ENCODE assay signal across 8 mouse cellular contexts in genomic region chr7:30563906-30564280, GRCm38 (mm10). TPM values are rescaled to one million over a fixed set of nuclear protein-coding genes. Genes with fewer than 3 reads are reported as not detected.
DNase-seq lines count a peak whose midpoint lies in the region; ATAC-seq and TF ChIP-seq lines count a peak whose summit lies in the region.

No protein-coding gene starts in this region.

- H3K27ac ChIP-seq in heart, embryonic 14.5 days (replicated peaks in 1 of 2; ENCODE audit: control insufficient read depth in 1 of 2, insufficient read depth in 1 of 2, low read depth in 2 of 2, low read length in 2 of 2), result peak overlapping the region; percentile 22 to 98; a peak in 2 of 4 replicates
- peak overlapping the region; percentile 94 for H3K27ac ChIP-seq in hindbrain, embryonic 12.5 days
- H3K27ac ChIP-seq in midbrain, embryonic 13.5 days, result peak overlapping the region; percentile 91; the same call in 1 of the 2 replicates

- H3K27me3 ChIP-seq in heart, embryonic 14.5 days (ENCODE audit: control insufficient read depth, insufficient read depth, low read length), result no peaks in the 10 kb centered on the region
- no peaks in the 10 kb centered on the region for H3K27me3 ChIP-seq in G1E (ENCODE audit: insufficient read depth, low read length)
- no peaks in the 10 kb centered on the region for H3K27me3 ChIP-seq in hindbrain, embryonic 12.5 days
- H3K27me3 ChIP-seq in midbrain, embryonic 13.5 days, result no peaks in the 10 kb centered on the region

- H3K36me3 ChIP-seq in heart, embryonic 14.5 days (ENCODE audit: control insufficient read depth, insufficient read depth, low read length), result peaks cover 48% of the 10 kb centered on the region
- H3K36me3 ChIP-seq in G1E (replicated peaks), result peaks cover 63% of the 10 kb centered on the region
- peaks cover 41% of the 10 kb centered on the region for H3K36me3 ChIP-seq in hindbrain, embryonic 12.5 days
- H3K36me3 ChIP-seq in midbrain, embryonic 13.5 days, result peaks cover 37% of the 10 kb centered on the region

- no peaks in the 10 kb centered on the region for H3K9me3 ChIP-seq in heart, embryonic 14.5 days (ENCODE audit: control insufficient read depth, low read length)
- no peaks in the 10 kb centered on the region for H3K9me3 ChIP-seq in G1E (replicated peaks)
- no peaks in the 10 kb centered on the region for H3K9me3 ChIP-seq in hindbrain, embryonic 12.5 days (replicated peaks)
- H3K9me3 ChIP-seq in midbrain, embryonic 13.5 days, result no peaks in the 10 kb centered on the region

- 24% methylated on average over 6 of the region's 6 CpGs for WGBS in heart, embryonic 14.5 days
- WGBS in hindbrain, embryonic 12.5 days, result 27% methylated on average over 6 of the region's 6 CpGs
- 26% methylated on average over 6 of the region's 6 CpGs for WGBS in midbrain, embryonic 13.5 days

- peaks cover 3 to 6% of the 10 kb centered on the region in 2 experiments; a peak in 3 of 4 replicates for H3K4me1 ChIP-seq in heart, embryonic 14.5 days (ENCODE audit: control insufficient read depth in 2 of 2, insufficient read depth in 2 of 2, low read length in 2 of 2)
- H3K4me1 ChIP-seq in G1E (ENCODE audit: insufficient read depth, low read depth, low read length), result peaks cover 52% of the 10 kb centered on the region
- peaks cover 14% of the 10 kb centered on the region for H3K4me1 ChIP-seq in hindbrain, embryonic 12.5 days
- peaks cover 23% of the 10 kb centered on the region for H3K4me1 ChIP-seq in midbrain, embryonic 13.5 days (replicated peaks)

- peak overlapping the region; percentile 79 to 80 for H3K4me3 ChIP-seq in heart, embryonic 14.5 days (ENCODE audit: control insufficient read depth in 1 of 2, insufficient read depth in 1 of 2, low read depth in 1 of 2, low read length in 2 of 2)
- peak overlapping the region; percentile 83 for H3K4me3 ChIP-seq in G1E (ENCODE audit: low read depth, low read length)
- peak overlapping the region; percentile 76 for H3K4me3 ChIP-seq in hindbrain, embryonic 12.5 days
- H3K4me3 ChIP-seq in midbrain, embryonic 13.5 days (replicated peaks), result peak overlapping the region; percentile 83

- ATAC-seq in heart, embryonic 14.5 days (ENCODE audit: insufficient number of reproducible peaks, insufficient read depth, low FRiP score, low read depth), result no peak
- no peak for ATAC-seq in G1E (ENCODE audit: extremely low read depth, insufficient number of reproducible peaks, low FRiP score, poor library complexity, severe bottlenecking)
- no peak for ATAC-seq in hindbrain, embryonic 12.5 days (ENCODE audit: low FRiP score)
- no peak; the same call in 1 of the 2 replicates for ATAC-seq in midbrain, embryonic 13.5 days

- TF ChIP-seq CTCF in G1E (IDR thresholded peaks at IDR 0.05; ENCODE audit: low read depth, low read length), result no peak

- H3K9ac ChIP-seq in heart, embryonic 14.5 days (ENCODE audit: low read length), result peak overlapping the region; percentile 90
- H3K9ac ChIP-seq in hindbrain, embryonic 12.5 days, result peak overlapping the region; percentile 85
- peak overlapping the region; percentile 82 for H3K9ac ChIP-seq in midbrain, embryonic 13.5 days (replicated peaks)

- H3K4me2 ChIP-seq in heart, embryonic 14.5 days (ENCODE audit: low read length), result peak overlapping the region; percentile 71
- H3K4me2 ChIP-seq in hindbrain, embryonic 12.5 days (replicated peaks), result peak overlapping the region; percentile 61
- H3K4me2 ChIP-seq in midbrain, embryonic 13.5 days (replicated peaks), result peak overlapping the region; percentile 68

- no peak for DNase-seq in heart, adult 11 months
- no peak for DNase-seq in G1E (ENCODE audit: low spot score)
- no peak for DNase-seq in left cerebral cortex, adult 11 months (ENCODE audit: low spot score)
- DNase-seq in ovary, adult 18-20 months (ENCODE audit: low spot score), result no peak
- DNase-seq in frontal cortex, postnatal 36 days (ENCODE audit: low spot score in 2 of 2), result no peak

RNA-seq across cellular contexts. Expression of gene Psenen, which starts 0.5 kb away (rescaled TPM):
- 101 and 107 TPM in 2 replicates for polyA plus RNA-seq in heart, embryonic 14.5 days (2014; fragmentation: Nextera tagmentation; extraction: Ambion mirVana)
- total RNA-seq in G1E (2014; fragmentation: Nextera tagmentation) (246 and 298 TPM in 2 replicates), G1E (2017) (134 and 142 TPM in 2 replicates)
- 26.1 and 31.8 TPM in 2 replicates for polyA plus RNA-seq in G1E (2012)
- polyA plus RNA-seq in hindbrain, embryonic 12.5 days (2016; fragmentation: Nextera tagmentation; extraction: Ambion mirVana), result 128 and 139 TPM in 2 replicates
- polyA plus RNA-seq in midbrain, embryonic 13.5 days (2015; fragmentation: Nextera tagmentation; extraction: Ambion mirVana), result 131 and 133 TPM in 2 replicates

RNA-seq across cellular contexts. Expression of gene Gm49396, which starts 0.7 kb away (rescaled TPM):
- polyA plus RNA-seq in heart, embryonic 14.5 days (2014; fragmentation: Nextera tagmentation; extraction: Ambion mirVana), result 5.0 and 5.3 TPM in 2 replicates
- total RNA-seq in G1E (2014; fragmentation: Nextera tagmentation), result 3.9 and 4.4 TPM in 2 replicates
- total RNA-seq in G1E (2017), result 4.7 and 5.8 TPM in 2 replicates
- 2.5 and 2.6 TPM in 2 replicates for polyA plus RNA-seq in G1E (2012)
- polyA plus RNA-seq in hindbrain, embryonic 12.5 days (2016; fragmentation: Nextera tagmentation; extraction: Ambion mirVana), result 18.1 and 19.5 TPM in 2 replicates
- 20.7 and 22.6 TPM in 2 replicates for polyA plus RNA-seq in midbrain, embryonic 13.5 days (2015; fragmentation: Nextera tagmentation; extraction: Ambion mirVana)

RNA-seq across cellular contexts. Expression of gene U2af1l4, which starts 0.8 kb away (rescaled TPM):
- 110 and 115 TPM in 2 replicates for polyA plus RNA-seq in heart, embryonic 14.5 days (2014; fragmentation: Nextera tagmentation; extraction: Ambion mirVana)
- total RNA-seq in G1E (2014; fragmentation: Nextera tagmentation) (16.1 and 42.5 TPM in 2 replicates), G1E (2017) (62.9 and 74.1 TPM in 2 replicates)
- polyA plus RNA-seq in G1E (2012), result 47.3 and 71.2 TPM in 2 replicates
- 80.6 and 87.5 TPM in 2 replicates for polyA plus RNA-seq in hindbrain, embryonic 12.5 days (2016; fragmentation: Nextera tagmentation; extraction: Ambion mirVana)
- polyA plus RNA-seq in midbrain, embryonic 13.5 days (2015; fragmentation: Nextera tagmentation; extraction: Ambion mirVana), result 92.5 and 102 TPM in 2 replicates

RNA-seq across cellular contexts. Expression of gene Igflr1, which starts 1.3 kb away (rescaled TPM):
- 2.4 and 2.7 TPM in 2 replicates for polyA plus RNA-seq in heart, embryonic 14.5 days (2014; fragmentation: Nextera tagmentation; extraction: Ambion mirVana)
- total RNA-seq in G1E (2014; fragmentation: Nextera tagmentation), result 1.8 TPM in 1 of 2 replicates, not detected in the other
- total RNA-seq in G1E (2017), result 0.70 TPM in 1 of 2 replicates, not detected in the other
- 4.8 and 6.3 TPM in 2 replicates for polyA plus RNA-seq in G1E (2012)
- 4.2 and 6.3 TPM in 2 replicates for polyA plus RNA-seq in hindbrain, embryonic 12.5 days (2016; fragmentation: Nextera tagmentation; extraction: Ambion mirVana)
- 4.8 and 6.6 TPM in 2 replicates for polyA plus RNA-seq in midbrain, embryonic 13.5 days (2015; fragmentation: Nextera tagmentation; extraction: Ambion mirVana)

RNA-seq across cellular contexts. Expression of gene Lin37, which starts 4.3 kb away (rescaled TPM):
- polyA plus RNA-seq in heart, embryonic 14.5 days (2014; fragmentation: Nextera tagmentation; extraction: Ambion mirVana), result 27.4 and 31.3 TPM in 2 replicates
- total RNA-seq in G1E (2014; fragmentation: Nextera tagmentation) (82.7 and 119 TPM in 2 replicates), G1E (2017) (20.4 and 24.9 TPM in 2 replicates)
- 66.7 and 78.0 TPM in 2 replicates for polyA plus RNA-seq in G1E (2012)
- polyA plus RNA-seq in hindbrain, embryonic 12.5 days (2016; fragmentation: Nextera tagmentation; extraction: Ambion mirVana), result 52.4 and 55.2 TPM in 2 replicates
- polyA plus RNA-seq in midbrain, embryonic 13.5 days (2015; fragmentation: Nextera tagmentation; extraction: Ambion mirVana), result 54.4 and 60.4 TPM in 2 replicates
